Mouse (Mus musculus) lung, embryonic 14.5 days (tissue): Measurements from ENCODE around the gene Grtp1. TPM values are rescaled to one million over a fixed set of nuclear protein-coding genes. Genes with fewer than 3 reads are reported as not detected.
A peak's percentile ranks its signal among the peaks of the same experiment; 100 is the strongest.

Source experiments
- ATAC-seq: fragments of 200-750 bp; cut with Nextera tagmentation; 2 replicates; pipeline ENCODE4 v1.8.0; 2017; ENCODE audit warnings: mild to moderate bottlenecking, moderate TSS enrichment, moderate library complexity; ENCODE audit not compliant: insufficient read depth
- DNase-seq: peaks from one replicate; pipeline ENCODE4 v3.0.0-alpha.2; 2015
- H3K27ac ChIP-seq: fragments of 300-500 bp; sonication (generic); 2 replicates; pipeline ENCODE4 v1.5.1; 2014; ENCODE audit warnings: low read depth, mild to moderate bottlenecking, moderate library complexity
- H3K27me3 ChIP-seq: fragments of 300-500 bp; sonication (generic); 2 replicates; pipeline ENCODE4 v1.6.1; 2014; ENCODE audit warnings: low read length, control low read depth; ENCODE audit not compliant: insufficient read depth
- H3K36me3 ChIP-seq: fragments of 300-500 bp; sonication (generic); 2 replicates; pipeline ENCODE4 v1.6.1; 2014; ENCODE audit warnings: control low read depth; ENCODE audit not compliant: insufficient read depth
- H3K4me1 ChIP-seq: fragments of 300-500 bp; sonication (generic); 2 replicates; pipeline ENCODE4 v1.6.1; 2014; ENCODE audit warnings: antibody characterized with exemption, control low read depth; ENCODE audit not compliant: insufficient read depth
- H3K4me2 ChIP-seq: fragments of 300-500 bp; sonication (generic); 2 replicates; pipeline ENCODE4 v1.6.1; 2014; ENCODE audit warnings: mild to moderate bottlenecking
- H3K4me3 ChIP-seq: fragments of 300-500 bp; sonication (generic); 2 replicates; pipeline ENCODE4 v1.5.1; 2014; ENCODE audit warnings: low read depth, low read length
- H3K9ac ChIP-seq: fragments of 300-500 bp; sonication (generic); 2 replicates; pipeline ENCODE4 v1.6.1; 2014
- H3K9me3 ChIP-seq: fragments of 300-500 bp; sonication (generic); 2 replicates; pipeline ENCODE4 v1.6.1; 2016; ENCODE audit warnings: low read depth, low read length, control low read depth
- CTCF ChIP-seq: IDR thresholded peaks from 2 replicates; pipeline ENCODE4 v1.5.1; 2016; ENCODE audit warnings: antibody characterized with exemption, low read depth
- WGBS: fragments of 180-500 bp; shearing (Covaris S2); extraction: QIAGEN DNeasy Blood & Tissue Kit; methylation state at CpG from one replicate; pipeline ENCODE4 v1.1.7; 2014; 5-methylcytosine and 5-hydroxymethylcytosine counted together
- polyA plus RNA-seq: library from polyadenylated mRNA; unstranded; fragments of >200 nt; fragmentation: Nextera tagmentation; extraction: Ambion mirVana; gene quantifications from 2 replicates; pipeline ENCODE4 v1.2.1, GENCODE M21; 2014

Grtp1 gene
- polyA plus RNA-seq, result 4.8 and 5.6 TPM in 2 replicates

GRCm38 (mm10) chr8:13200301-13201012 lies at the start of gene Grtp1:
Gene Grtp1, minus strand, starts transcription at chr8:13200620.
- ATAC-seq (peak; percentile 71), DNase-seq (peak; percentile 39)
- no peak for TF ChIP-seq CTCF
- H3K36me3 ChIP-seq, result no peaks in the 10 kb centered on the region
- peak within 1 kb of the TSS; percentile 62 for H3K9ac ChIP-seq
- peak within 1 kb of the TSS; percentile 69 for H3K4me3 ChIP-seq
- peaks cover 39% of the 10 kb centered on the region for H3K27me3 ChIP-seq
- H3K9me3 ChIP-seq, result no peaks in the 10 kb centered on the region
- 1% methylated on average over 56 of the region's 58 CpGs for WGBS
- peak within 1 kb of the TSS; percentile 94 for H3K4me2 ChIP-seq
- no peaks in the 10 kb centered on the region for H3K4me1 ChIP-seq
- H3K27ac ChIP-seq, result no peak within 1 kb of the TSS; the same call in 1 of the 2 replicates

GRCm38 (mm10) chr8:13244343-13244880 lies 44.0 kb upstream of the Grtp1 start:
- no peak for TF ChIP-seq CTCF
- Histone ChIP-seq H3K36me3 (no peaks in the 10 kb centered on the region), H3K4me3 (no peak overlapping the region)

GRCm38 (mm10) chr8:13242985-13243870 lies 42.8 kb upstream of the Grtp1 start:
- no peak overlapping the region for H3K4me3 ChIP-seq
- H3K4me2 ChIP-seq, result no peak overlapping the region
- H3K27ac ChIP-seq, result no peak overlapping the region
- WGBS, result 50% methylated on average over 10 of the region's 10 CpGs
- no peak for TF ChIP-seq CTCF
- no peaks in the 10 kb centered on the region for H3K9me3 ChIP-seq
- ATAC-seq, result peak; percentile 77; the same call in 1 of the 2 replicates
- H3K9ac ChIP-seq, result no peak overlapping the region
- H3K4me1 ChIP-seq, result no peaks in the 10 kb centered on the region
- peak; percentile 16 for DNase-seq
- no peaks in the 10 kb centered on the region for H3K27me3 ChIP-seq
- H3K36me3 ChIP-seq, result no peaks in the 10 kb centered on the region

More at GRCm38 (mm10) chr8:13244343-13244880, 44.0 kb upstream of the Grtp1 start:
- H3K27me3 ChIP-seq, result no peaks in the 10 kb centered on the region
- DNase-seq (no peak), ATAC-seq (no peak; the same call in 1 of the 2 replicates)
- H3K4me1 ChIP-seq, result no peaks in the 10 kb centered on the region
- H3K9ac ChIP-seq, result no peak overlapping the region
- no peak overlapping the region for H3K4me2 ChIP-seq
- 84% methylated on average over 11 of the region's 11 CpGs for WGBS
- H3K9me3 ChIP-seq, result no peaks in the 10 kb centered on the region
- no peak overlapping the region for H3K27ac ChIP-seq

GRCm38 (mm10) chr8:13240691-13241090 lies 40.3 kb upstream of the Grtp1 start:
- DNase-seq (no peak), ATAC-seq (no peak)
- Histone ChIP-seq H3K4me1 (no peaks in the 10 kb centered on the region), H3K4me2 (no peak overlapping the region), H3K27me3 (0 out of 2 replicates have a peak, but pooled peaks cover 5% of the 10 kb centered on the region), H3K9me3 (no peaks in the 10 kb centered on the region), H3K36me3 (no peaks in the 10 kb centered on the region), H3K4me3 (no peak overlapping the region), H3K9ac (no peak overlapping the region), H3K27ac (no peak overlapping the region)
- TF ChIP-seq CTCF, result no peak
- WGBS, result 62% methylated on average over 7 of the region's 7 CpGs

GRCm38 (mm10) chr8:13240055-13240454 lies 39.6 kb upstream of the Grtp1 start:
- H3K4me2 ChIP-seq, result no peak overlapping the region
- WGBS, result 85% methylated on average over 9 of the region's 9 CpGs
- ATAC-seq (no peak), DNase-seq (no peak)
- H3K27ac ChIP-seq, result no peak overlapping the region
- no peaks in the 10 kb centered on the region for H3K9me3 ChIP-seq
- H3K9ac ChIP-seq, result no peak overlapping the region
- no peak for TF ChIP-seq CTCF
- H3K27me3 ChIP-seq, result 0 out of 2 replicates have a peak, but pooled peaks cover 5% of the 10 kb centered on the region
- no peaks in the 10 kb centered on the region for H3K4me1 ChIP-seq
- H3K4me3 ChIP-seq, result no peak overlapping the region
- no peaks in the 10 kb centered on the region for H3K36me3 ChIP-seq

- Histone ChIP-seq H3K9ac (no peak overlapping the region), H3K9me3 (no peaks in the 10 kb centered on the region), H3K4me1 (no peaks in the 10 kb centered on the region), H3K4me2 (no peak overlapping the region), H3K27me3 (0 out of 2 replicates have a peak, but pooled peaks cover 5% of the 10 kb centered on the region), H3K36me3 (no peaks in the 10 kb centered on the region), H3K4me3 (no peak overlapping the region), H3K27ac (no peak overlapping the region)
- no peak for ATAC-seq
- DNase-seq, result no peak
- WGBS, result 79% methylated on average over 13 of the region's 13 CpGs
- TF ChIP-seq CTCF, result no peak
Measured at GRCm38 (mm10) chr8:13234803-13235202, 34.4 kb upstream of the Grtp1 start.
